Mouse (Mus musculus) T-helper 17 cell (primary cell): ENCODE measurements around the gene Rad1.
"Not testable (repeated sequence)": the region's sequence is repeated elsewhere in the genome, so short reads cannot be mapped to it uniquely, and the experiment has no call there.

Experiments used
- in situ Hi-C, 2 experiments: fragments of 300-600 bp; cut with MboI, MseI; formaldehyde crosslinking; loops; 1 replicate in 1 of 2; 2 replicates in 1 of 2; pipeline ENCODE4 v1.15.1; 2025; ENCODE audit warnings: high pct_unique_total_duplicates in 2 of 2

Rad1 gene

GRCm38 (mm10) chr15:10500838-10501719, 15.3 kb downstream of the Rad1 start:
- in situ Hi-C loops, result loop anchor here in 1 of 2 experiments (10.0 kb wide), 1 partner anchor 364 kb away; no protein-coding TSS in a partner anchor

DNA sequence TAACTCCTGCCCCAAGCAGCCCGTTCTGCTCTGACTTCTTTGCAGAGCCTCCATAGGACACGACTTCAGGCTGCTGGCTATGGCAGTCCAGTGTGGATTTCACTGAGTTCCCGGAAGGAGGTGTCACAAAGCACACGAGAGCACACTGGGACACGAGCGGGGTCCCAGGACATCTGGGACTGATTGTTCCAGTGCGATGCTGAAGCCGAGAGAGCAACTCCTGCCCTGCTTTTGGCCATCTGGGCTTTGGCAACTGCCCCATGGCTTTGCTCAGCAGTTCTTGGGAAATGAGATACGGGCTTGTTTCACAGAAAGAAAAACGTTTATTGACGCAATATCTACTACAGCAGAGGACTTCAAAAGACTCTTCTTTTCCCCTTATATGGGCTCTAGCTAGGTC, 20.3 kb downstream of the Rad1 start:
- in situ Hi-C loops, result loop anchor here (5.0 to 10.0 kb wide), 2 partner anchors 359 to 381 kb away; no protein-coding TSS in a partner anchor

- in situ Hi-C loops, result loop anchor here in 1 of 2 experiments (10.0 kb wide), 1 partner anchor 270 kb away; no protein-coding TSS in a partner anchor
Measured at GRCm38 (mm10) chr15:10515166-10515565, 29.3 kb downstream of the Rad1 start.

DNA sequence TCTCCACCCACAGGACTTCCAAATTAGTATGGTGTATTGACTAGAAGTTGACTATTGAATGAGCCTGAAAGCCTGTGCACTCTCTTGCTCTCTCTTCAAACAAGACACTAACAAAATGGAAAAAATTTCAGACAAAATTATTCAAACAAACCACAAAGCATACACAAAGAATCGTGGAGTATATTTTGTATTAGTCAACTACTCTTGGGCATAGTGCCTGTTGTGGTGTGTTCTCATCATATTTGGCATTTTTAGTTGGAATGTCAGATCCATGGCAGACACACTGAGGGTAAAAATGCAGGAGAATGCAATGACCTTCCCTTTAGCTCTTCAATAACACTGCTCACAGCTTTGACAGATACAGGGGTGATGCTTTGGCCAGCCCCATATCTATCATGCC, 40.1 kb downstream of the Rad1 start:
- in situ Hi-C loops, result no loop called here

GRCm38 (mm10) chr15:10531352-10531751, 45.5 kb downstream of the Rad1 start:
- in situ Hi-C loops, result no loop called here

GRCm38 (mm10) chr15:10533361-10533760, 47.5 kb downstream of the Rad1 start:
- in situ Hi-C loops, result not testable (repeated sequence)

GRCm38 (mm10) chr15:10534591-10534990, 48.8 kb downstream of the Rad1 start:
- in situ Hi-C loops, result no loop called here

DNA sequence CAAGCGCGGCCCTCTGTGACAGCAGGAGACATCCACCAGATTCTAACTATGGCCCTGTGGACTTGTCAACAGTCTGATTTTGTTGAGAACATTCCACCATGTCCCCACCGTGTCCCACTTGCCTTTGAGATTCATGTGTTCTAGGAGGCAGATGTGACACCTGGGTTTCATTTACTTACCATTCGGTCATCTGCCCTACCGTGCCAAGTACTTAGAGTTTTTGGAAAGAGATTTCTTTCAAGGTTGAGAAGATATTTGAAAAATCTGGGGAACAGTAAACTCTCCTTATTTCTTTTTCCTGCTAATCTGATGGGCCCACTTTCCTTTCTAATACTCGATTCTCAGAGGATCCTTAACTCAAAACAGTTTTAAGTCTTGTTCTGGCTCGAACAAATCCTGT, 50.2 kb downstream of the Rad1 start:
- in situ Hi-C loops, result no loop called here

GRCm38 (mm10) chr15:10540271-10541088, 54.7 kb downstream of the Rad1 start:
- in situ Hi-C loops, result loop anchor here in 1 of 2 experiments (10.0 kb wide), 1 partner anchor 1034 kb away; no protein-coding TSS in a partner anchor
